Mouse (Mus musculus) forebrain, embryonic 11.5 days (tissue): ENCODE measurements around the gene Fus. TPM values are rescaled to one million over a fixed set of nuclear protein-coding genes. Genes with fewer than 3 reads are reported as not detected.
A peak's percentile ranks its signal among the peaks of the same experiment; 100 is the strongest.
"Not testable (repeated sequence)": the region's sequence is repeated elsewhere in the genome, so short reads cannot be mapped to it uniquely, and the experiment has no call there.

Source experiments
- ATAC-seq: fragments of 200-750 bp; cut with Nextera tagmentation; replicated peaks from 2 replicates; pipeline ENCODE4 v1.8.0; 2017; ENCODE audit warnings: moderate TSS enrichment; ENCODE audit not compliant: low FRiP score
- DNase-seq: peaks from one replicate; pipeline ENCODE4 v3.0.0-alpha.2; 2017; ENCODE audit warnings: low spot score
- H3K27ac ChIP-seq: fragments of 300-500 bp; sonication (generic); 2 replicates; pipeline ENCODE4 v1.5.1; 2014; ENCODE audit warnings: low read depth, low read length
- H3K27me3 ChIP-seq: fragments of 300-500 bp; sonication (generic); 2 replicates; pipeline ENCODE4 v1.6.1; 2014; ENCODE audit warnings: mild to moderate bottlenecking, low read length, mixed read lengths; ENCODE audit not compliant: control insufficient read depth, insufficient read depth
- H3K36me3 ChIP-seq: fragments of 300-500 bp; sonication (generic); 2 replicates; pipeline ENCODE4 v1.6.1; 2014; ENCODE audit warnings: mild to moderate bottlenecking, low read length, moderate library complexity, mixed read lengths; ENCODE audit not compliant: control insufficient read depth, insufficient read depth
- H3K4me1 ChIP-seq: fragments of 300-500 bp; sonication (generic); replicated peaks from 2 replicates; pipeline ENCODE4 v1.6.1; 2014; ENCODE audit warnings: low read length, mixed read lengths; ENCODE audit not compliant: control insufficient read depth, insufficient read depth
- H3K4me2 ChIP-seq: fragments of 300-500 bp; sonication (generic); 2 replicates; pipeline ENCODE4 v1.6.1; 2014; ENCODE audit warnings: low read depth, mild to moderate bottlenecking, low read length, moderate library complexity, mixed read lengths; ENCODE audit not compliant: severe bottlenecking
- H3K4me3 ChIP-seq: fragments of 300-500 bp; sonication (generic); 2 replicates; pipeline ENCODE4 v1.5.1; 2014; ENCODE audit warnings: low read depth, low read length
- H3K9ac ChIP-seq: fragments of 300-500 bp; sonication (generic); 2 replicates; pipeline ENCODE4 v1.6.1; 2014; ENCODE audit warnings: low read length
- H3K9me3 ChIP-seq: fragments of 300-500 bp; sonication (generic); 2 replicates; pipeline ENCODE4 v1.6.1; 2016; ENCODE audit warnings: low read length, mixed read lengths; ENCODE audit not compliant: control insufficient read depth
- WGBS: fragments of 180-500 bp; shearing (Covaris S2); extraction: QIAGEN DNeasy Blood & Tissue Kit; methylation state at CpG from one replicate; pipeline ENCODE4 v1.1.7; 2014; 5-methylcytosine and 5-hydroxymethylcytosine counted together
- polyA plus RNA-seq: library from polyadenylated mRNA; unstranded; fragments of >200 nt; fragmentation: Nextera tagmentation; extraction: Ambion mirVana; gene quantifications from 2 replicates; pipeline ENCODE4 v1.2.1, GENCODE M21; 2014

The Fus gene
- polyA plus RNA-seq, 1 experiment from 2014 or later, result 44.7 TPM

DNA sequence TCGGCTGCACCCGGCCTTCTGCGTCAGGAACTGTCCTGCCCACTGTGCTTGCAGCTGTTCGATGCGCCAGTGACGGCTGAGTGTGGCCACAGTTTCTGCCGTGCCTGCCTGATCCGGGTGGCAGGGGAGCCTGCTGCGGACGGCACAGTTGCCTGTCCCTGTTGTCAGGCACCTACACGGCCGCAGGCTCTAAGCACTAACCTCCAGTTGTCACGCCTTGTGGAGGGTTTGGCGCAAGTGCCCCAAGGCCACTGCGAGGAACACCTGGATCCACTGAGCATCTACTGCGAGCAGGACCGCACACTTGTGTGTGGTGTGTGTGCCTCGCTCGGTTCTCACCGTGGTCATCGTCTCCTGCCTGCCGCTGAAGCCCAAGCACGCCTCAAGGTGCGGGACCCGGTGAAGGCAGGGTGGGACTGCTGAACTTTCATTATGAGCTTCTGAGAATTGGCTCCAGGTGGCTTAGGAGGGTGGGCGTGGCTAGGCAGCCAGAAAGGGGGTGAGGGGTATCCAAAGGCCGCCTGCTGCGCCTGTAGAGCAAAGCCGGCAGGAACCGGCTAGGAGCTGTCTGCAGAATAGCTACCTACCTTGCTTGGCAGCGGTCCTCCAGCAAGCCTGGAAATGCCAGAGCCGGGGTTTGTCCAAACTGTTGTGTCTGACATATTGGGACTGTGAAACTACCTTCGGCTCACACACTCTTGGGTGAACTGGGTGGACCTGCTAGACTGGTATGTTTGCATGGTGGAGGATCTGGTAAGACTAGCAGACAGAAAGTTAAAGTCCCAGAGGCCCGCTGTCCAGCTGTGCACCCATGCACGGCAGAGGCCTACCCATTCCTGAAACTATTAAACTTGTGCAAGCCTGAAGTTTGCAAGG, 37.5 kb downstream of the Fus start:
- Histone ChIP-seq H3K27me3 (no peaks in the 10 kb centered on the region), H3K36me3 (no peaks in the 10 kb centered on the region), H3K4me3 (no peak overlapping the region), H3K9ac (no peak overlapping the region), H3K4me1 (peaks cover 4% of the 10 kb centered on the region; the same call in 1 of the 2 replicates), H3K4me2 (peak overlapping the region; percentile 27; the same call in 1 of the 2 replicates), H3K27ac (no peak overlapping the region), H3K9me3 (no peaks in the 10 kb centered on the region)
- 23% methylated on average over 35 of the region's 35 CpGs for WGBS
- DNase-seq, result peak; percentile 57
- no peak for ATAC-seq

DNA sequence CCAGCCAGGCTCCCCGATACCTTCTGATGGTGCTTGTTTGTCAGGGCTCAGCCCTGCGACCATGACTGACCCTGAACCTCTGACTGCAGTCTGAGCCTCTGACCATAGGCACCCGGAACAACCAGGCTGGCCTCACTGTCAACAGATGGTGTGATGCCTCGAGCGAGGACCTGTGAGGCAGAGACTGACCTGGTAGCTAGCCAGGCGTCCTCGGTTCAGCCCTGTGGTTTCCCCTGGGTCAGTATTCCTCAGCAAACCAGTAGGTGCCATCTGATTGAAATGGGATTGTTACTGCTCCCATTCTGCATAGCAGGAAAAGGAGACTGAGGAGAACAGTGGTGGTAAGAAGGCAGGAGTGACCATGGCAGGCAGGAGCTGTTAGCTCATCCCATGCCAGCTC, 38.9 kb downstream of the Fus start:
- Histone ChIP-seq H3K27ac (no peak overlapping the region), H3K9me3 (no peaks in the 10 kb centered on the region), H3K4me1 (peaks cover 4% of the 10 kb centered on the region; the same call in 1 of the 2 replicates), H3K36me3 (no peaks in the 10 kb centered on the region), H3K4me2 (no peak overlapping the region), H3K4me3 (no peak overlapping the region), H3K27me3 (no peaks in the 10 kb centered on the region), H3K9ac (no peak overlapping the region)
- ATAC-seq (no peak), DNase-seq (no peak)
- WGBS, result 88% methylated on average over 7 of the region's 7 CpGs

DNA sequence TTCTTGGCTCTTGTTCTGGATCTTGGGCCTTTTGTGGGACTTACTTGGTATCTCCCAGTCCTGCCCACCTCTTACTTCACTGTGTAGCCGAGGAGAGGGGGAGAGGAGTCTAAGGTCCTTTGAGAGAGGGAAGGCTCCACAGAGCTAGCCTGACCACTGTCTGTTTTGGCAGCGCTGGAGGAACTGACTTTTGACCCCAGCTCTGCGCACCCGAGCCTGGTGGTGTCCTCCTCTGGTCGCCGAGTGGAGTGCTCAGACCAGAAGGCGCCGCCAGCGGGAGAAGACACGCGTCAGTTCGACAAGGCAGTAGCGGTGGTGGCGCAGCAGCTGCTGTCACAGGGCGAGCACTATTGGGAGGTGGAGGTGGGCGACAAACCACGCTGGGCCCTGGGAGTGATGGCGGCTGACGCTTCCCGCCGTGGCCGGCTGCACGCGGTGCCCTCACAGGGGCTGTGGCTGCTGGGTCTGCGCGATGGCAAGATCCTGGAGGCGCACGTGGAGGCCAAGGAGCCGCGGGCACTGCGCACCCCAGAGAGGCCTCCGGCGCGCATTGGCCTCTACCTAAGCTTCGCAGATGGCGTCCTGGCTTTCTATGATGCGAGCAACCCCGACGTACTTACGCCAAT, 42.6 kb downstream of the Fus start:
- Histone ChIP-seq H3K4me2 (no peak overlapping the region), H3K27ac (no peak overlapping the region), H3K4me3 (no peak overlapping the region), H3K9ac (no peak overlapping the region), H3K36me3 (no peaks in the 10 kb centered on the region), H3K4me1 (peaks cover 2% of the 10 kb centered on the region; the same call in 1 of the 2 replicates), H3K9me3 (no peaks in the 10 kb centered on the region), H3K27me3 (no peaks in the 10 kb centered on the region)
- peak; percentile 54 for DNase-seq
- ATAC-seq, result no peak
- WGBS, result 56% methylated on average over 39 of the region's 40 CpGs

DNA sequence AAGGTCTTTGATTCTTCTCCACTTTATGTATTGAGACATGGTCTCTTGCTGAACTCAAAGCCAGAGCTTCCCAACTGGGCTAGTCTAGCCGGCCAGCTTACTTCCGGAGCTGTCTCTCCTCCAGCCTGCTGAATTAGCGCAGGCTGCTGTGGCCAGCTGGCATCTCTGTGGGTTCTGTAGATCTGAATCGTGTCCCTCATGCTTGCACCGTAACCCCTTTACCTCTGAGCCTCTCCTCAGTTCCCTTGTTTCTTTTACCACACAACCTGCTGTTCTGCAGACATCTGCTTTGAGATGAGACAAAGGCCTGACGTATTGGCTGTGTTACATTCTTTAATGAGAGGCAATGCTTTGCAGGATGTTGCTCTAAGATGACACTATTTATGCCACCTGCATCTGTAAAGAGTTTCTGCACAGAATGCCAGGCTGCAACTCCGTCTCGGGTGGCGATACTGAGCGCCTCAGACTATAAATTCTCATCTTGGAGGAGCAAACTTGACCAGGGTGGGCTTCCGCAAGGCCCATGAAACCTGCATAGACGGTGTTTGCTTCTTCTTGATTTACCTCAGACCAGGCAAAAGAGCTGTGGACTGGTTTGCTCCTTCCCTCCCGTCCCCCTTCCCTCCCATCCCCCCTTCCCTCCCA, 45.0 kb downstream of the Fus start:
- no peak overlapping the region for H3K4me2 ChIP-seq
- 83% methylated on average over 13 of the region's 13 CpGs for whole genome bisulfite sequencing
- no peaks in the 10 kb centered on the region for H3K4me1 ChIP-seq
- H3K9me3 ChIP-seq, result no peaks in the 10 kb centered on the region
- no peaks in the 10 kb centered on the region for H3K27me3 ChIP-seq
- no peak overlapping the region for H3K9ac ChIP-seq
- ATAC-seq, result no peak
- no peak overlapping the region for H3K27ac ChIP-seq
- DNase-seq, result no peak
- no peaks in the 10 kb centered on the region for H3K36me3 ChIP-seq
- no peak overlapping the region for H3K4me3 ChIP-seq

DNA sequence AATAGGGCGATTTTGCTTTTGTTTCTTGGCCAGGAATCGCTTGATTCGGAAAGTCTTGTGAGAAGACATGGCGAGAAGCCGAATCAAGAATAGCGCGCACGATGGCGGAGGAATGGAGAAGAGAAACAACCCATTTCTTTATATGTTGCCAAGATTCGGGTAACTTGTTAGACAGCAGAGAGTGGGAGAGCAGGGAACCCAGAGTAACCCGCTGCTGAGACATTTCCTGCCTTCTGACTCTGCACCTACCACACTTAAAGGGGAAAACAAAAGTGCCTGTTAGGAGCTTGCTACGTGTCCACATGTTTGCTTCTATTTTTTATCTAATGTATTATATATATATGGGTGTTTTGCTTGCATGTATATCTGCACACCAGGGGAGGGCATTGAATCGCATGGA, 45.9 kb downstream of the Fus start:
- H3K4me2 ChIP-seq, result no peak overlapping the region
- H3K9me3 ChIP-seq, result no peaks in the 10 kb centered on the region
- H3K27ac ChIP-seq, result no peak overlapping the region
- H3K27me3 ChIP-seq, result no peaks in the 10 kb centered on the region
- H3K9ac ChIP-seq, result no peak overlapping the region
- 96% methylated on average over 13 of the region's 13 CpGs for WGBS
- no peaks in the 10 kb centered on the region for H3K36me3 ChIP-seq
- H3K4me1 ChIP-seq, result no peaks in the 10 kb centered on the region
- no peak overlapping the region for H3K4me3 ChIP-seq
- no peak for DNase-seq
- ATAC-seq, result no peak

DNA sequence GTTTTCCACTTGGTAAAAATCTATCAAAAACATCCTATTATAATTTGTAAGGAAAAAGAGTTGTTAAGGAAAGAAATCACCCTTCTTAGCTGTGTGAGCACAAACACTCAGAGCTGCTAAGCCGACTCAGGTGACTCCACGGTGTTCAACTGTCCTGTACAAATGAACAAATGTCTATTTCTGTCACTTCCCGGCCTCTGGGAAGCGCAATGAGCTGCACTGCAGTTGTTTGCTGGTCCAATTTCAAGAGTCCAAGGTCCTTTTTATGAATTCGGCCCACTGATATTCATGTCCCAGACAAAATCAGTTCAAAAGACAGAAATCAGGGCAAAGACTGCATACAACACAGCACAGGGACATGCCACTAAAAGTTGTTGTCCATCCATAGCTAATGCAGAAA, 48.9 kb downstream of the Fus start:
- not testable (repeated sequence) for H3K27ac ChIP-seq
- 86% methylated on average over 5 of the region's 5 CpGs for WGBS

DNA sequence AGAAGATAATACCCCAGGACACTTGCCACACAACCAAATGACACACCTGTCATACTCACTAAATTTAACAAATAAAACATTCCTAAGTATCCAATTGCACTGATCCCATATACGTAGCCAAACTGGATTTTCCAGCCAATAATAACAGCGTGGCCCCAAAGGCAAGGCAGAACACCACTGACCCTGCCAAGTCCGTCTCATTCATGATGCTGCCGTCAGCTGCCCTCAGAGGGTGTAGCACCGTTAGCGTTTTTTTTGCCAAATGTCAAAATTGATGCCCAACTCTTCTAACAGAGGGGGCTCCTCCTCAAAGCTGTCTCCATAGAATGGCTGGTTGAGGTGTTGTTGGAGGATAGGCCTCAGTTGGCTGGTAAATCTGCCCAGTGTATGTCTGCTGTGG, 49.4 kb downstream of the Fus start:
- H3K27me3 ChIP-seq, result no peaks in the 10 kb centered on the region
- 86% methylated on average over 6 of the region's 6 CpGs for WGBS
- DNase-seq, result no peak
- no peak overlapping the region for H3K27ac ChIP-seq
- H3K4me3 ChIP-seq, result no peak overlapping the region
- no peaks in the 10 kb centered on the region for H3K4me1 ChIP-seq
- H3K9me3 ChIP-seq, result no peaks in the 10 kb centered on the region
- no peak for ATAC-seq
- no peak overlapping the region for H3K4me2 ChIP-seq
- H3K36me3 ChIP-seq, result no peaks in the 10 kb centered on the region
- H3K9ac ChIP-seq, result no peak overlapping the region

More for the DNA sequence above, 48.9 kb downstream of the Fus start:
- not testable (repeated sequence) for H3K36me3 ChIP-seq, ATAC-seq, DNase-seq, H3K4me3 ChIP-seq, H3K4me1 ChIP-seq, H3K4me2 ChIP-seq, H3K9me3 ChIP-seq, H3K27me3 ChIP-seq, H3K9ac ChIP-seq

DNA sequence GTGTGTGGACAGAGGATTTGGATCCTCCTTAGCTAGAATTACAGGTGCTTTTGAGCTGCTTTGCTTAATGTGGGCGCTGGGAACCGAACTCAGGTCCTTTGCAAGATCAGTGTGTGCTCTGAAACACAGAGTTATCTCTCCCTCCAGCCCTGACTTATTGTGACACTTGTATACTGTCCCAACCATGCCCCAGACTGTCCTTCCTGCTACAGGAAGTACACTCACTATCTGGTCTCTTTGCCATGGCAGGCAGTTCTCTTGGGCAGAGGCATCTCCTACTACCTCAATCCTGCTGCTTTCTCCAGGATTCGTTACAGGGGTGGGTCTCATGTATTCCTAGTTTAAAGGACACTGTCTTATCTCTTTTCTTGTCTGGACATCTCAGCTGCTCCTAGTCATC, 51.0 kb downstream of the Fus start:
- H3K4me3 ChIP-seq, result no peak overlapping the region
- DNase-seq (no peak), ATAC-seq (no peak)
- no peaks in the 10 kb centered on the region for H3K36me3 ChIP-seq
- H3K27ac ChIP-seq, result no peak overlapping the region
- H3K4me2 ChIP-seq, result no peak overlapping the region
- H3K27me3 ChIP-seq, result no peaks in the 10 kb centered on the region
- H3K9ac ChIP-seq, result no peak overlapping the region
- 84% methylated on average over 3 of the region's 3 CpGs for WGBS
- H3K9me3 ChIP-seq, result no peaks in the 10 kb centered on the region
- H3K4me1 ChIP-seq, result no peaks in the 10 kb centered on the region
